Mouse (Mus musculus) subcutaneous adipose tissue, adult 2 months (tissue): ENCODE results near the gene 1810010D01Rik. TPM values are rescaled to one million over a fixed set of nuclear protein-coding genes. Genes with fewer than 3 reads are reported as not detected.

Experiments
- polyA plus RNA-seq: library from polyadenylated mRNA; depleted of rRNA; stranded (reverse); fragments of >200 nt; gene quantifications from 2 replicates; pipeline ENCODE4 v1.2.3, GENCODE M21; 2012; ENCODE audit warnings: low replicate concordance; rRNA removed

1810010D01Rik gene
- 2.0 and 8.7 TPM in 2 replicates for polyA plus RNA-seq

GRCm38 (mm10) chr7:145208006-145208405 lies at the start of gene 1810010D01Rik:
Gene 1810010D01Rik (minus strand): TSS chr7:145208119.

Other genes with a start within 250 kb of the 1810010D01Rik start
- gene Tpcn2, start 75.9 kb upstream of the 1810010D01Rik start, polyA plus RNA-seq: 36.6 and 39.8 TPM in 2 replicates
- gene Mrgprf, start 92.7 kb upstream of the 1810010D01Rik start, polyA plus RNA-seq: 20.7 and 92.6 TPM in 2 replicates
- not detected in 2 replicates for gene Mrgprd, start 106.7 kb upstream of the 1810010D01Rik start, polyA plus RNA-seq